Mouse (Mus musculus) MEL (cell line): ENCODE results near the gene Nthl1. TPM values are rescaled to one million over a fixed set of nuclear protein-coding genes. Genes with fewer than 3 reads are reported as not detected.

Source experiments
- DNase-seq: peaks from one replicate; pipeline ENCODE4 v3.0.0; 2011; ENCODE audit warnings: low read depth, low spot score
- H3K27ac ChIP-seq: 2 replicates; pipeline ENCODE4 v1.5.1; 2012; ENCODE audit warnings: low read depth, mild to moderate bottlenecking, control low read depth, low read length, moderate library complexity; ENCODE audit not compliant: control insufficient read depth
- H3K27me3 ChIP-seq, 2 experiments: fragments of 150-350 bp in 1 of 2; sonication (generic) in 1 of 2; 2 replicates each; pipeline ENCODE4 v1.6.1; 2012; ENCODE audit warnings: low read length in 2 of 2, mild to moderate bottlenecking in 2 of 2, improper control_type of control experiment in 1 of 2, moderate library complexity in 1 of 2; ENCODE audit not compliant: insufficient read depth in 2 of 2, control insufficient read depth in 1 of 2
- H3K36me3 ChIP-seq, 2 experiments: 2 replicates each; pipeline ENCODE4 v1.6.1; 2012 to 2014; ENCODE audit warnings: low read length in 2 of 2, improper control_type of control experiment in 1 of 2, inconsistent platforms in 1 of 2, mild to moderate bottlenecking in 1 of 2; ENCODE audit not compliant: insufficient read depth in 2 of 2, control insufficient read depth in 1 of 2
- H3K4me1 ChIP-seq, 2 experiments: fragments of 150-350 bp in 1 of 2; sonication (generic) in 1 of 2; 2 replicates each; pipeline ENCODE4 v1.6.1; 2012; ENCODE audit warnings: low read length in 2 of 2, improper control_type of control experiment in 1 of 2, mild to moderate bottlenecking in 1 of 2; ENCODE audit not compliant: insufficient read depth in 2 of 2, control insufficient read depth in 1 of 2
- H3K4me3 ChIP-seq, 2 experiments: fragments of 150-350 bp in 1 of 2; sonication (generic) in 1 of 2; 2 replicates each; pipeline ENCODE4 v1.5.1; 2012; ENCODE audit warnings: low read depth in 2 of 2, low read length in 2 of 2, mild to moderate bottlenecking in 2 of 2, moderate library complexity in 2 of 2, control low read depth in 1 of 2, improper control_type of control experiment in 1 of 2; ENCODE audit not compliant: control insufficient read depth in 1 of 2, insufficient read depth in 1 of 2
- H3K79me2 ChIP-seq: 2 replicates; pipeline ENCODE4 v1.6.1; 2012; ENCODE audit warnings: mild to moderate bottlenecking, low read length, moderate library complexity; ENCODE audit not compliant: control insufficient read depth, poor library complexity, insufficient read depth
- H3K9ac ChIP-seq: 2 replicates; pipeline ENCODE4 v1.6.1; 2012; ENCODE audit warnings: low read depth, mild to moderate bottlenecking, control low read depth, low read length, moderate library complexity; ENCODE audit not compliant: control insufficient read depth, poor library complexity, severe bottlenecking
- H3K9me3 ChIP-seq: fragments of 150-350 bp; sonication (generic); replicated peaks from 2 replicates; pipeline ENCODE4 v1.6.1; 2012; ENCODE audit warnings: mild to moderate bottlenecking, low read length, improper control_type of control experiment, moderate library complexity; ENCODE audit not compliant: insufficient read depth
- BHLHE40 ChIP-seq: IDR thresholded peaks from 2 replicates; pipeline ENCODE4 v1.6.1; 2012; ENCODE audit warnings: low read depth, mild to moderate bottlenecking, inconsistent platforms, low read length, improper control_type of control experiment, borderline replicate concordance
- ELF1 ChIP-seq: IDR thresholded peaks from 2 replicates; pipeline ENCODE4 v1.6.1; 2014; ENCODE audit warnings: low read depth, mild to moderate bottlenecking, inconsistent platforms, low read length, improper control_type of control experiment, moderate library complexity
- EP300 ChIP-seq, 2 experiments: IDR thresholded peaks; 2 replicates each; pipeline ENCODE4 v1.6.1; 2011; ENCODE audit warnings: improper control_type of control experiment in 2 of 2, low read length in 2 of 2, low read depth in 1 of 2, mild to moderate bottlenecking in 1 of 2
- GATA1 ChIP-seq: IDR thresholded peaks from 2 replicates; pipeline ENCODE4 v1.6.1; 2011; ENCODE audit warnings: low read depth, low read length, improper control_type of control experiment
- JUND ChIP-seq: IDR thresholded peaks from 2 replicates; pipeline ENCODE4 v1.6.1; 2011; ENCODE audit warnings: low read depth, mild to moderate bottlenecking, improper control_type of control experiment, low read length
- MAFK ChIP-seq: IDR thresholded peaks from 2 replicates; pipeline ENCODE4 v1.6.1; 2011; ENCODE audit warnings: low read depth, mild to moderate bottlenecking, low read length, improper control_type of control experiment, borderline replicate concordance
- MEF2A ChIP-seq: IDR thresholded peaks from 2 replicates; pipeline ENCODE4 v1.6.1; 2014; ENCODE audit warnings: low read depth, mild to moderate bottlenecking, inconsistent platforms, low read length, improper control_type of control experiment; ENCODE audit not compliant: poor library complexity, insufficient replicate concordance, severe bottlenecking; ENCODE audit errors: extremely low read depth
- MXI1 ChIP-seq: IDR thresholded peaks from 2 replicates; pipeline ENCODE4 v1.6.1; 2011; ENCODE audit warnings: mild to moderate bottlenecking, low read depth, low read length, improper control_type of control experiment
- MYC ChIP-seq: IDR thresholded peaks from 2 replicates; pipeline ENCODE4 v1.6.1; 2011; ENCODE audit warnings: low read depth, mild to moderate bottlenecking, low read length, improper control_type of control experiment, moderate library complexity
- NELFE ChIP-seq: IDR thresholded peaks from 2 replicates; pipeline ENCODE4 v1.6.1; 2011; ENCODE audit warnings: low read depth, low read length, improper control_type of control experiment
- POLR2A ChIP-seq, 2 experiments: IDR thresholded peaks; 2 replicates each; pipeline ENCODE4 v1.6.1; 2011 to 2012; ENCODE audit warnings: low read length in 2 of 2, mild to moderate bottlenecking in 2 of 2, control low read depth in 1 of 2, improper control_type of control experiment in 1 of 2, low read depth in 1 of 2, moderate library complexity in 1 of 2; ENCODE audit not compliant: control insufficient read depth in 1 of 2, insufficient read depth in 1 of 2, poor library complexity in 1 of 2
- POLR2AphosphoS2 ChIP-seq: IDR thresholded peaks from 2 replicates; pipeline ENCODE4 v1.6.1; 2011; ENCODE audit warnings: low read length, improper control_type of control experiment
- POLR2AphosphoS5 ChIP-seq: IDR thresholded peaks from 2 replicates; pipeline ENCODE4 v1.6.1; 2012; ENCODE audit warnings: low read depth, borderline replicate concordance, mild to moderate bottlenecking, inconsistent platforms, low read length, moderate library complexity, mixed read lengths
- RAD21 ChIP-seq: IDR thresholded peaks from 2 replicates; pipeline ENCODE4 v1.6.1; 2011; ENCODE audit warnings: mild to moderate bottlenecking, low read depth, low read length, improper control_type of control experiment
- RCOR1 ChIP-seq: IDR thresholded peaks from 2 replicates; pipeline ENCODE4 v1.6.1; 2012; ENCODE audit warnings: low read depth, mild to moderate bottlenecking, inconsistent platforms, low read length, improper control_type of control experiment
- SIN3A ChIP-seq: IDR thresholded peaks from 2 replicates; pipeline ENCODE4 v1.6.1; 2012; ENCODE audit warnings: low read length, improper control_type of control experiment, inconsistent platforms
- TAL1 ChIP-seq: IDR thresholded peaks from 2 replicates; pipeline ENCODE4 v1.6.1; 2012; ENCODE audit warnings: mild to moderate bottlenecking, inconsistent platforms, low read length, moderate library complexity, mixed read lengths
- TBP ChIP-seq: IDR thresholded peaks from 2 replicates; pipeline ENCODE4 v1.8.0; 2011; ENCODE audit warnings: low read depth, low read length, improper control_type of control experiment
- TCF12 ChIP-seq: IDR thresholded peaks from 2 replicates; pipeline ENCODE4 v1.6.1; 2014; ENCODE audit warnings: low read depth, mild to moderate bottlenecking, inconsistent platforms, low read length, improper control_type of control experiment, moderate library complexity
- UBTF ChIP-seq: IDR thresholded peaks from 2 replicates; pipeline ENCODE4 v1.6.1; 2012; ENCODE audit warnings: low read depth, mild to moderate bottlenecking, inconsistent platforms, low read length, improper control_type of control experiment, moderate library complexity, borderline replicate concordance; ENCODE audit not compliant: insufficient read depth
- USF1 ChIP-seq: IDR thresholded peaks from 2 replicates; pipeline ENCODE4 v1.6.1; 2014; ENCODE audit warnings: low read depth, mild to moderate bottlenecking, inconsistent platforms, low read length, improper control_type of control experiment, moderate library complexity
- USF2 ChIP-seq, 2 experiments: IDR thresholded peaks; 2 replicates each; pipeline ENCODE4 v1.6.1; 2011 to 2012; ENCODE audit warnings: improper control_type of control experiment in 2 of 2, low read length in 2 of 2, borderline replicate concordance in 1 of 2, inconsistent platforms in 1 of 2, low read depth in 1 of 2, mild to moderate bottlenecking in 1 of 2; ENCODE audit not compliant: insufficient read depth in 1 of 2
- ZC3H11A ChIP-seq: IDR thresholded peaks from 2 replicates; pipeline ENCODE4 v1.6.1; 2012; ENCODE audit warnings: low read depth, mild to moderate bottlenecking, inconsistent platforms, low read length, improper control_type of control experiment
- ZKSCAN1 ChIP-seq: IDR thresholded peaks from 2 replicates; pipeline ENCODE4 v1.6.1; 2012; ENCODE audit warnings: low read depth, mild to moderate bottlenecking, inconsistent platforms, low read length, improper control_type of control experiment, moderate library complexity
- ZNF384 ChIP-seq: IDR thresholded peaks from 2 replicates; pipeline ENCODE4 v1.6.1; 2012; ENCODE audit warnings: low read depth, mild to moderate bottlenecking, inconsistent platforms, low read length, improper control_type of control experiment
- polyA plus RNA-seq, 2 experiments: library from polyadenylated mRNA; stranded (reverse) in 1 of 2; unstranded in 1 of 2; fragments of >175 nt in 1 of 2; fragments of >200 nt in 1 of 2; gene quantifications; 2 replicates each; pipeline versions ENCODE4 v1.2.1 to v1.2.4; 2012; ENCODE audit warnings: low replicate concordance in 2 of 2, low read depth in 1 of 2; ENCODE audit not compliant: insufficient read length in 2 of 2, insufficient read depth in 1 of 2, missing spikeins in 1 of 2
- total RNA-seq: library from RNA; depleted of rRNA; stranded (reverse); fragments of 300-350 nt; gene quantifications from 2 replicates; pipeline ENCODE4 v1.2.3, GENCODE M21; 2012

Nthl1 gene
- total and polyA plus RNA-seq, 3 experiments, result 31.4 to 262 (median 32.0) TPM

DNA sequence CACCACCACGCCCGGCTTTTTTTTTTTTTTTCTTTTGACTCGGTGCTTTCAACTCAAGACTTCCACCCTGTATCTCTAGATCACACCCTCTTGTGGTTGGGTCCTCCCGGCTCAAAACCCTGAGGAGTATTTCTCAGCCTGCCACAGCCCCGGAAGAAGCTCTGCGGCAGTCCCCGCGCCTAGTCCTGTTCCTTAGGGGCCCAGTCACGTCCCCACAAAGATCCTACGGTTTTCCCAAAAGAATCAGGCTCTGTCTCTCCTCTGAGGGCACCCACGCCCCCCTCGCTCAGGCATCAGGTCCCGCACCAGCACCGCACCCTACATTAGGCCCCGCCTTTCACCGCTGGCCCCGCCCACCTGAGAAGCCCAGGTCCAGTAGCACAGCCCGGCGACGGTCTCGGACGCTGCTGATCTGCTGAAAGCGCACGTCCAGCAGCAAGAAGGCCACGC is 54.7 kb downstream of the Nthl1 start:
- DNase-seq, result peak; percentile 88
- Histone ChIP-seq H3K27me3 (no peaks in the 10 kb centered on the region), H3K9me3 (no peaks in the 10 kb centered on the region), H3K27ac (peak overlapping the region; percentile 71), H3K4me3 (peak overlapping the region; percentile 61 to 64), H3K36me3 (peaks cover 0 to 3% of the 10 kb centered on the region in 2 experiments; a peak in 1 of 4 replicates)
- TF ChIP-seq ELF1 (peak; percentile 69), POLR2A (IDR thresholded peaks at IDR 0.05; ENCODE audit: control insufficient read depth in 1 of 2, insufficient read depth in 1 of 2, low read depth in 1 of 2, low read length in 2 of 2, poor library complexity in 1 of 2) (peak in 1 of 2 experiments; percentile 43; a peak in 1 of 4 replicates), TAL1 (no peak), UBTF (no peak), MYC (no peak), USF1 (0 out of 2 replicates have a peak, but pooled peaks have one; percentile 3), TCF12 (peak; percentile 18; the same call in 1 of the 2 replicates), TBP (peak; percentile 43; the same call in 1 of the 2 replicates), ZNF384 (peak; percentile 90), JUND (no peak), NELFE (peak; percentile 26; the same call in 1 of the 2 replicates), SIN3A (peak; percentile 56), MXI1 (peak; percentile 49; the same call in 1 of the 2 replicates)
- TF ChIP-seq, all 39 proteins: peak for 9
- H3K9ac ChIP-seq, result peak overlapping the region; percentile 57
- H3K79me2 ChIP-seq, result no peaks in the 10 kb centered on the region
- peaks cover 0 to 12% of the 10 kb centered on the region in 2 experiments; a peak in 3 of 4 replicates for H3K4me1 ChIP-seq

DNA sequence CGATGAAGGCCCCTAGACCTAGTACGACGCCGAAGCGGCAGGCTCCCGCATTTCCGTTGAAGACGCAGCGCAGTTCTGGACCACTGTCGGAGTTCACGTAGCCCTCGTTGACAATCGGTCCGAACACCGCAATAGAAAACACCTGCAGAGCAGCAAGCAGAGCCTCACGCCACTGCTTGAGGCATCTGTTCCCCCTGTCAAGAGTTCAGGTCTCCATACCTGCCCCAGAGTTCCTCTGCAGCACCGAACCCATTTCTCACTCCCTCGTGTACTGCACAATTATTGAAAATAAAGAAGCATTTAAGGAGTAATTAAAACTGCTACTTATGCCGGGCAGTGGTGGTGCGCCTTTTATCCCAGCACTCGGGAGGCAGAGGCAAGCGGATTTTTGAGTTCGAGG is 55.1 kb downstream of the Nthl1 start:
- H3K36me3 ChIP-seq, result peaks cover 0 to 3% of the 10 kb centered on the region in 2 experiments; a peak in 1 of 4 replicates
- TF ChIP-seq ZC3H11A, result no peak
- no peak for TF ChIP-seq UBTF
- no peak for TF ChIP-seq POLR2AphosphoS2
- no peak for TF ChIP-seq USF2 (IDR thresholded peaks at IDR 0.05; ENCODE audit: borderline replicate concordance in 1 of 2, insufficient read depth in 1 of 2, low read depth in 1 of 2, low read length in 2 of 2)
- no peak for TF ChIP-seq TBP
- TF ChIP-seq POLR2AphosphoS5, result no peak
- no peak for TF ChIP-seq EP300 (IDR thresholded peaks at IDR 0.05; ENCODE audit: low read depth in 1 of 2, low read length in 2 of 2)
- TF ChIP-seq MAFK, result no peak
- no peak for TF ChIP-seq SIN3A
- TF ChIP-seq BHLHE40, result no peak
- no peak for TF ChIP-seq RAD21
- no peak for TF ChIP-seq TAL1
- TF ChIP-seq RCOR1, result no peak
- no peak for TF ChIP-seq ZKSCAN1
- TF ChIP-seq MEF2A, result no peak
- TF ChIP-seq GATA1, result no peak
- TF ChIP-seq, all 39 proteins: peak for 0
- Histone ChIP-seq H3K9ac (peak overlapping the region; percentile 57), H3K79me2 (no peaks in the 10 kb centered on the region), H3K27ac (peak overlapping the region; percentile 71), H3K9me3 (no peaks in the 10 kb centered on the region), H3K27me3 (no peaks in the 10 kb centered on the region), H3K4me1 (peaks cover 0 to 12% of the 10 kb centered on the region in 2 experiments; a peak in 3 of 4 replicates), H3K4me3 (peak overlapping the region; percentile 61 to 64)
- no peak for DNase-seq
